Mouse (Mus musculus): ENCODE data around the gene Nudc.

Gene Nudc

GRCm38 (mm10) chr4:133489489-133490245 lies 56.1 kb downstream of the Nudc start:
- DNase-seq (ENCODE audit: low spot score), result no peak

DNA sequence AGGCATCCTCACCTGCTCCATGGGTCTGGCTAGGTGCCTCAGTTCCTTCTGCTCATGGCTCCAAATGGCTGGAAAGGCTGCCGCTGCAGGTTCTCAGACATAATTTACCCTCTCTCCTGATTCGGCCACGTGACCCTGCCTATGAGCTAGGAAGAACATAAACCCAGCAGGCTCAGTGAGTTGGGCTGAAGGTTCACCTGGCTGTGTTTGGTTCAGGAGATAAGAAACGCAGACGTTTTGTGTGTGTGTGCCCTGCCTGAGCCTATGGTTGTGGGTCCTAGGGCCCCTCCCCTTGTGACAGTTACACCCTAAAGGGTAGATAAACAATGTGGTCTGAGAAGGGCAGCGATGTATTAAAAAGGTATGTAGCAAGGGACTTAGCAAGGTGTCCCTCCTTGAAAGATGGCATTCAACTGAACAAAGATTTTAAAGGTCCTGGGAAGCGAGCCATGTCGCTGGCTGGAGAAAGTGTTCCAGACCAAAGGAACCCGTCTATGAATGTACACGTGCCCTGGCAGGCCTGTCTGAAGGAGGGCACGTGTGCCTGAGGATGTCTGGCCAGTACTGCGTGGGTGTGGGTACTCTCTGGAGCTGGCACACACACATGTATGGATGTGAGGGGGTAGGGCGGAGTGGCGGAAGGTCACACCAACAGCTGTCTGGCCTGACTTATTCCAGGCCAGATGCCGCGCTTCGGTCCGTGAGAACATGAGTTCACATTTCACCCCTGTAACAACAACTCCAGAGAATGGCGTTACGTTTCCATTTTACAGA lies 57.0 kb downstream of the Nudc start:
- no peak for DNase-seq (ENCODE audit: low spot score)

- DNase-seq (ENCODE audit: low spot score), result no peak
Measured at GRCm38 (mm10) chr4:133486673-133487357, 59.0 kb downstream of the Nudc start.

GRCm38 (mm10) chr4:133485691-133486425 lies 59.9 kb downstream of the Nudc start:
- no peak for DNase-seq (ENCODE audit: low spot score)

DNA sequence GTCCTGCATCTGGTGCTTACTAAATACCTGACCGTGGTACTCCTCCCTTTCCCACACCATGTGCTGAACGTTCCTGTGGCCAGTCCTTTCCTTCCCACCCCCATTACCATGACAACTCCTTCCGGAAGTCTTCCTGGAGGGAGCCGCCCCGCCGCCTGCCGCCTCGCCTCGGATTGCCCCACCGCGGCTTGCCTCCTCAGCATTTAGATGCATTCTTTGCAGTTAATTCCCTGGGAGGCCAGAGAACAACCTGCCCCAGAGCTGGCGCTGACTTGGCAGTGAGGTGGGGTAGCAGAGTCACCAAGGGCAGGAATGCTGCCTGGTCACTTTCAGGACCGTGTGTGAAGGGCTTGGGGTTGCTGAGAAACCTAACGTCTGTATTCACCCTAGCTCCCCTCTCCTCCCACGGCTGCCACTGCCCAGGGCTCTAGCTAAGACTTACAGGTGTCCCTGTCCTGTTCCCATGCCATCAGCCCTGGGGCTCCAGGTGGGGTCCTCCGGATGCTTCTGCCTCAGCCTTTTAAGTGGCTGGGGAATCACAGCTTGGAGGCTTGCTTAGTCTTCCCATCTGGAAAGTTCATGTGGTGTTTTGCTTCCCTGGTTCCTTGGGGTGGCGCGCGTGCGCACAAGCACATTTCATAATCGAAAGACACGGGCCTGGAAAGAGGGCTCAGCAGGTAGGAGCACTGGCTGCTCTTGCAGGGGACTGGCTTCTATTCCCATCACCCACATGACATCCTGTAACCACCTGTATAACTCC lies 61.4 kb downstream of the Nudc start:
- DNase-seq (ENCODE audit: low spot score), result no peak
